In genomic region chr7:83948743-83949142, GRCm38 (mm10) we compare ENCODE assay signal across 33 mouse cellular contexts.
A peak's percentile ranks its signal among the peaks of the same experiment; 100 is the strongest.
DNase-seq lines count a peak whose midpoint lies in the region; ATAC-seq and TF ChIP-seq lines count a peak whose summit lies in the region.
"Had no signal": no experiment of that assay in that cellular context is flagged by ENCODE, and none has a peak within 500 bp of the region (broad histone marks: within the 10 kb centered on the region; RNA-seq: fewer than 3 reads in every experiment).

No protein-coding gene starts in this region.

- 0 out of 2 replicates have a peak, but pooled peaks have one; percentile 34 for ATAC-seq in heart, embryonic 14.5 days (ENCODE audit: insufficient number of reproducible peaks, insufficient read depth, low FRiP score, low read depth)
- ATAC-seq in stomach, embryonic 15.5 days (ENCODE audit: insufficient read depth, low FRiP score, low read depth), result peak; percentile 62; the same call in 1 of the 2 replicates
- ATAC-seq: forebrain, postnatal 0 days; hindbrain, postnatal 0 days; midbrain, embryonic 13.5 days had no signal

- H3K27ac ChIP-seq in gastrocnemius, adult 2 months, result 0 out of 2 replicates have a peak overlapping the region, but pooled peaks have one; percentile 38
- peak overlapping the region; percentile 75 to 79 for H3K27ac ChIP-seq in heart, embryonic 14.5 days (replicated peaks in 1 of 2; ENCODE audit: control insufficient read depth in 1 of 2, insufficient read depth in 1 of 2, low read depth in 2 of 2, low read length in 2 of 2)
- H3K27ac ChIP-seq in stomach, embryonic 15.5 days, result no peak overlapping the region; the same call in 1 of the 2 replicates
- H3K27ac ChIP-seq: embryonic facial prominence, embryonic 10.5 days; embryonic facial prominence, embryonic 15.5 days; forebrain, embryonic 12.5 days; hindbrain, embryonic 12.5 days; hindbrain, postnatal 0 days; kidney, embryonic 15.5 days; liver, embryonic 14.5 days; macrophage; midbrain, embryonic 13.5 days had no signal

- no peak for TF ChIP-seq CTCF in gastrocnemius, adult 2 months (IDR thresholded peaks at IDR 0.05)
- TF ChIP-seq CTCF in C2C12 (IDR thresholded peaks at IDR 0.05; ENCODE audit: control insufficient read depth, insufficient read depth, insufficient read length), result no peak

- no peaks in the 10 kb centered on the region for H3K79me3 ChIP-seq in C2C12 (ENCODE audit: low read depth)

- no peak overlapping the region for H3K4me3 ChIP-seq in gastrocnemius, adult 2 months
- H3K4me3 ChIP-seq in heart, embryonic 14.5 days (ENCODE audit: control insufficient read depth in 1 of 2, insufficient read depth in 1 of 2, low read depth in 1 of 2, low read length in 2 of 2), result no peak overlapping the region
- H3K4me3 ChIP-seq in C2C12 (ENCODE audit: insufficient read depth, poor library complexity, severe bottlenecking), result no peak overlapping the region
- no peak overlapping the region for H3K4me3 ChIP-seq in stomach, embryonic 15.5 days (replicated peaks)
- H3K4me3 ChIP-seq: embryonic facial prominence, embryonic 10.5 days; embryonic facial prominence, embryonic 15.5 days; forebrain, embryonic 12.5 days; hindbrain, embryonic 12.5 days; kidney, embryonic 15.5 days; midbrain, embryonic 13.5 days had no signal

- no peaks in the 10 kb centered on the region for H3K9me3 ChIP-seq in heart, embryonic 14.5 days (ENCODE audit: control insufficient read depth, low read length)
- no peaks in the 10 kb centered on the region for H3K9me3 ChIP-seq in stomach, embryonic 15.5 days
- H3K9me3 ChIP-seq: embryonic facial prominence, embryonic 10.5 days; embryonic facial prominence, embryonic 15.5 days; forebrain, embryonic 12.5 days; G1E; hindbrain, embryonic 12.5 days; kidney, embryonic 15.5 days; midbrain, embryonic 13.5 days had no signal

- H3K9ac ChIP-seq in heart, embryonic 14.5 days (ENCODE audit: low read length), result 0 out of 2 replicates have a peak overlapping the region, but pooled peaks have one; percentile 5
- no peak overlapping the region for H3K9ac ChIP-seq in stomach, embryonic 15.5 days
- H3K9ac ChIP-seq: embryonic facial prominence, embryonic 15.5 days; forebrain, embryonic 12.5 days; forebrain, postnatal 0 days; hindbrain, embryonic 12.5 days; kidney, embryonic 15.5 days; liver, embryonic 14.5 days; midbrain, embryonic 13.5 days had no signal

- no peaks in the 10 kb centered on the region for H3K36me3 ChIP-seq in heart, embryonic 14.5 days (ENCODE audit: control insufficient read depth, insufficient read depth, low read length)
- no peaks in the 10 kb centered on the region for H3K36me3 ChIP-seq in C2C12 (ENCODE audit: control insufficient read depth, insufficient read depth)
- H3K36me3 ChIP-seq in stomach, embryonic 15.5 days, result no peaks in the 10 kb centered on the region
- H3K36me3 ChIP-seq: embryonic facial prominence, embryonic 10.5 days; embryonic facial prominence, embryonic 15.5 days; forebrain, embryonic 12.5 days; G1E; hindbrain, embryonic 12.5 days; kidney, embryonic 15.5 days; midbrain, embryonic 13.5 days had no signal

- intact Hi-C loops in gastrocnemius, adult 2 months (cut with DNase I), result no loop called here

- H3K4me1 ChIP-seq in heart, embryonic 14.5 days (ENCODE audit: control insufficient read depth in 2 of 2, insufficient read depth in 2 of 2, low read length in 2 of 2), result peaks cover 21 to 25% of the 10 kb centered on the region in 2 experiments
- no peaks in the 10 kb centered on the region for H3K4me1 ChIP-seq in stomach, embryonic 15.5 days
- H3K4me1 ChIP-seq: embryonic facial prominence, embryonic 15.5 days; forebrain, embryonic 12.5 days; hindbrain, embryonic 12.5 days; kidney, embryonic 15.5 days; midbrain, embryonic 13.5 days had no signal

- H3ac ChIP-seq in C2C12 (ENCODE audit: control insufficient read depth, insufficient read length, low read depth), result no peak overlapping the region

- H3K27me3 ChIP-seq in heart, embryonic 14.5 days (ENCODE audit: control insufficient read depth, insufficient read depth, low read length), result no peaks in the 10 kb centered on the region
- H3K27me3 ChIP-seq in C2C12 (ENCODE audit: control insufficient read depth, insufficient read depth, insufficient read length), result no peaks in the 10 kb centered on the region
- H3K27me3 ChIP-seq in stomach, embryonic 15.5 days (replicated peaks), result no peaks in the 10 kb centered on the region
- H3K27me3 ChIP-seq: embryonic facial prominence, embryonic 15.5 days; forebrain, embryonic 12.5 days; hindbrain, embryonic 12.5 days; kidney, embryonic 15.5 days; midbrain, embryonic 13.5 days had no signal

- H3K79me2 ChIP-seq in C2C12 (ENCODE audit: control insufficient read depth, insufficient read depth), result no peaks in the 10 kb centered on the region

- 33% methylated on average over 7 of the region's 7 CpGs for WGBS in heart, embryonic 14.5 days
- 49% methylated on average over 7 of the region's 7 CpGs for WGBS in stomach, embryonic 15.5 days

- no peak overlapping the region for H3K4me2 ChIP-seq in heart, embryonic 14.5 days (ENCODE audit: low read length)
- no peak overlapping the region for H3K4me2 ChIP-seq in stomach, embryonic 15.5 days
- H3K4me2 ChIP-seq: embryonic facial prominence, embryonic 15.5 days; forebrain, embryonic 12.5 days; hindbrain, embryonic 12.5 days; kidney, embryonic 15.5 days; midbrain, embryonic 13.5 days had no signal

- no peak for DNase-seq in gastrocnemius, adult 2 months
- DNase-seq in gastrocnemius, adult 18-20 months (ENCODE audit: low spot score), result no peak
- DNase-seq in heart, adult 8-10 months (ENCODE audit: low spot score), result no peak
- DNase-seq in kidney, postnatal 36 days, result no peak
- DNase-seq in cerebellum, adult 18-20 months, result no peak
- DNase-seq: adrenal gland, adult 8-10 months; cerebellum, adult 8-10 months; cerebellum, postnatal 25 days; forebrain, postnatal 0 days; gastrocnemius, postnatal 14 days; heart, postnatal 10 days; kidney, adult 18-20 months; kidney, postnatal 4 days; layer of hippocampus, postnatal 36 days; liver; lung, adult 2 months; lung, postnatal 10 days; right cerebral cortex, postnatal 14 days; thymus, adult 2 months; thymus, postnatal 36 days had no signal

TF ChIP-seq in C2C12, 6 proteins besides CTCF, POLR2A, EP300 and RAD21:
- TF ChIP-seq USF1 (IDR thresholded peaks at IDR 0.05; ENCODE audit: low read depth) (peak; percentile 17), MYOD1 (IDR thresholded peaks at IDR 0.05; ENCODE audit: control insufficient read depth, insufficient read length, low read depth) (no peak), FOSL1 (IDR thresholded peaks at IDR 0.05; ENCODE audit: insufficient read depth, low read length, poor library complexity, severe bottlenecking) (no peak), MYOG (IDR thresholded peaks at IDR 0.05; ENCODE audit: control insufficient read depth, extremely low read depth, insufficient read length) (no peak), MAX (IDR thresholded peaks at IDR 0.05) (no peak), CEBPB (IDR thresholded peaks at IDR 0.05; ENCODE audit: low read depth) (no peak)
TF ChIP-seq in C2C12: peak in this region for 1.
